Mouse (Mus musculus) lung, postnatal 0 days (tissue): ENCODE results near the gene Hs3st6.

Source experiments
- CTCF ChIP-seq: IDR thresholded peaks from 2 replicates; pipeline ENCODE4 v1.5.1; 2016; ENCODE audit warnings: antibody characterized with exemption, mild to moderate bottlenecking
- EP300 ChIP-seq: IDR thresholded peaks from 2 replicates; pipeline ENCODE4 v1.6.1; 2016; ENCODE audit warnings: antibody characterized with exemption, mild to moderate bottlenecking, control low read depth

DNA sequence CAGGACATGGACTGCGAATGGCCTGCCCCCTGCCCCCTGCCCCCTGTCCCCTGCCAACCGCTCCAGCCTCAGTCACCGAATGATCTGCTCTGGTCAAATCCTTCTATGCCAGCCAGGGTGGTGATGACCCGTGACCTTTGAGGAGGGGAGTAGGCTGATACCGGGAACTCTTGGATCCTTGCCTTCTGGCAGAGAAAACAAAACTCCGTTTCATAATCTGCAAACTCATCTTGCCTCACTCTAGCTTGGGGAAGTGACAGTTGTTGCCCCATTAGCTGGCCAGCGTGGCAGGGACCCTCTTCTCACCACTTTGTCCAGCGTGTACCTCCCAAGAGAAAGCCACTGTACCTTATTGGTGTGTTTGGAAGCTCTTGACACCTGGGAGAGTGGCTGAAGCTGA, 10.5 kb upstream of the Hs3st6 start:
- no peak for TF ChIP-seq CTCF
- no peak for TF ChIP-seq EP300
